Mouse (Mus musculus) retina, postnatal 7 days (tissue): ENCODE measurements around the gene Vmn2r57.
"Not testable (repeated sequence)": the region's sequence is repeated elsewhere in the genome, so short reads cannot be mapped to it uniquely, and the experiment has no call there.

ENCODE experiments used
- DNase-seq: peaks from one replicate; pipeline ENCODE4 v3.0.0-alpha.2; 2012; ENCODE audit warnings: low read depth, low spot score

Vmn2r57 gene

DNA sequence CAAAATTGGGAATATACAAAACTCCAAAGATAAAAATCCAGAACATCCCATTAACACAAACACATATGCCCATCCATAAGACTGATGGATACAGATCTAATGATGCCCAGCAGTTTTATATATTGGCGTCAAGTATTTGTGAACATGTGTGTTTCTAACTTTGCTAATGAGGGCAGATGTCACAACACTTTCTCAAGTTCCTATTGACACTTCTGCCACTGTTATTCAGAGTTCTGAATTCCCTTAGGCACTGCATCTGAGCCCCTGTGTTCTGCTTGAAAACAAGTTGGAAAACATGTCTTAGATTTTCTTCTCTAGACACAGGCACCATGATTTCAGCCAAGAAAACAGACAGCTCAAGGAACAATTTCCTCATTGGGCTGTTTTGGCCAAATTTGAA is at the start of gene Vmn2r57:
TSS of gene Vmn2r57 (minus strand) at position 101 of the 400 bp plus-strand sequence.
- DNase-seq: not testable (repeated sequence)

DNA sequence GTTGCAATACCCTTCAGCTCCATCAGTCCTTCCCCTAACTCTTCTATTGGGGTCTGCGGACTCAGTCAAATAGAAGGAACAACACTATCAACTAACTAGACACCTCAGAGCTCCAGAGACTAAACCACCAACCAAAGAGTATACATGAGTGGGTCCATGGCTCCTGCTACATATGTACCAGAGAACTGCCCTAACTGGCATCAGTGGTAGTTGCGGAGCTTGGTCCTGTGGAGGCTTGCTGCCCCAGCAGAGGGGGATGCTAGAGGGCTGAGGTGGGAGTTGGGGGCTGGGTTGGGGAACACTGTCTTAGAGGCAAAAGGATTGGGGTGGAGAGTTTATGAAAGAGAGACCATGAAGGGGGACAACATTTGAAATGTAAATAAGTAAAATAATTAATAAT is 49.4 kb upstream of the Vmn2r57 start:
- DNase-seq: no peak

DNA sequence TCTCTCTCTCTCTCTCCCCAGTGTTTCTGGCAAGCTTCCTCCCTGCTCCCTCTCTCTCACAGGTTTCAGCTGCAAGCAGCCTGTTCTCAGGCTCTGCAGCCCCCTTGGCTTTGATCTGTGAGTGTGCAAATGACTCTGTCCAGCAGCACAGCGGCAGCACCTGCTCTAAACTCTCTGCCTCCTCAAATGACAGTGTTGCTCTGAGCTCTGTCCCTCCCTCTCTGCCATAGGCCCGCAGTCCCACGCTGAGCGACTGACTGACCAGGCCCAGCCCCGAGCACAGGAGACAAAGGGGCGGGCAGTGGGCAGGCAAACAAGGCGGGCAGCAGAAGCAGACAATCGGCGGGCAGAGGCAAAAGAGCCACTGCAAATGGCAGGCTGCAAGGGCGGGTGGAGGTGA is 3.4 kb upstream of the Vmn2r57 start:
- DNase-seq: no peak

DNA sequence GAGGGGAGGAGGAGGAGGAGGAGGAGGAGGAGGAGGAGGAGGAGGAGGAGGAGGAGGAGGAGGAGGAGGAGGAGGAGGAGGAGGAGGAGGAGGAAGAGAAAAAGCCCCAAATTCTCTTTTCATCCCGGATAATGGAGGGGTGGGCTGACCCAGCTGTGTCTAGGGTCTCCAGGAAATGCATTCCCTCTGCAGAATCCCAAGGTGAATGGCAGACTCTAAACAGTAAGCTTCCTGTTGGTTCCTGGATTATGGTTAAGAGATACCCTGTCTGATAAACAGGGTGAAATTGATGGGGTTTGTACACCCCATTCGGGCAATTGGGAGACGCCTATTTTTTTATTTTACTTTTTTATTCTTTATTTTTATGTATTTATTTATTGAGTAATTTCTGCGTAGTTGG is 54.4 kb downstream of the Vmn2r57 start:
- DNase-seq: no peak

DNA sequence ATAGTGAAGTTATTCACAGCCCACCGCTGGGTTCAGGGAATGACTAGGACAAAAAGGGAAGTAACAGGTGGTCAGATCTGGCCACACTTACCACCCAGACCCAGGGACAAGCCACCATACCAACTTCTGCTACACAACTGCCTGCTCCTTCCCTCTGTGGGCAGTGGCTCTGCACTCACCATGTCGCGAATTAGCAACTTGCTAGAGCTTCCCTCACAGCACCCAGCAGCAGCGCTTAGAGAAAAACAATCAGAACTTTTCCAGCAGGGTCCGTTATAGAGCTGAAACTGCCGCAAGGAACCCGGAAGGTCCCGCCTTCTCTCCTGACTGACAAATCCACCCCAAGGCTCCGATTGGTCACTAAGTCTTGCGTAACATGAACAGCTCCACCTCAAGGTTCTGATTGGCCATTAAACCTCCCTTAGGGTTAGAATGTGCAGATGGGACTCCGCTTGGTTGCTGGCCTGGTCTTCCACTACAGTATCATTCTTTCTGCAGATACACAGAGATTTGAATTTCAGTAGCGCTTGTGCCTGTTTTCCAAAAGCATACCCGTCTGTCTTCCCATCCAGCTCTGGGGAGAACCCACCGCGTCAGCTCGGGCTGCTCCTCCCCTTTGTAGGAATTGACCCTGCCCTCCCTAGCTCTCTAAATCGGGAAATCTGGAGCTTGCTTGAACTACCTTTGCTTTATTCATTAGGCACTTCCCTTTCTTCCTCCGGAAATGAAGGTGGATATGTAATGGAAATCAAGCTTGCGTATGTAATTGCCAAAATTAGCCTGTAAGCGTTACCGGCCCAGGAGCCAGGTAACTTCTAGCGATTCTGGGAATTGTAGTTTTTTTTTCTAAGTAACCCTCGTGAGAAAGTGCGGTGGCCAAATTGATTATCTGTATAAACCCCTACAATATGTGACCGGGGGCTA is 55.2 kb downstream of the Vmn2r57 start, which contains the start of gene AI987944:
TSS of gene AI987944 (minus strand) at position 332 of the 924 bp plus-strand sequence.
- peak; percentile 81 for DNase-seq
